Mouse (Mus musculus): Measurements from ENCODE around the gene Pglyrp2. TPM values are rescaled to one million over a fixed set of nuclear protein-coding genes. Genes with fewer than 3 reads are reported as not detected.
A peak's percentile ranks its signal among the peaks of the same experiment; 100 is the strongest.

Gene Pglyrp2
- polyA plus RNA-seq, 1 experiment = 202 TPM

- TF ChIP-seq POLR2A (IDR thresholded peaks at IDR 0.05; ENCODE audit: control insufficient read depth, extremely low read depth, insufficient read depth, low read length, poor library complexity) = no peak
- no peak for TF ChIP-seq CTCF (IDR thresholded peaks at IDR 0.05; ENCODE audit: borderline replicate concordance, control insufficient read depth, extremely low read depth, insufficient read depth, low read length, poor library complexity)
- peaks cover 2% of the 10 kb centered on the region; the same call in 1 of the 2 replicates for H3K4me1 ChIP-seq (replicated peaks; ENCODE audit: control insufficient read depth, insufficient read depth, low read length)
- DNase-seq = no peak
Observed at GRCm38 (mm10) chr17:32435151-32435550, 11.2 kb upstream of the Pglyrp2 start.

GRCm38 (mm10) chr17:32434324-32434723, 10.4 kb upstream of the Pglyrp2 start:
- H3K4me3 ChIP-seq (ENCODE audit: control insufficient read depth, insufficient read depth, low read length) = no peak overlapping the region
- DNase-seq = no peak
- H3K4me1 ChIP-seq (replicated peaks; ENCODE audit: control insufficient read depth, insufficient read depth, low read length) = peaks cover 2% of the 10 kb centered on the region; the same call in 1 of the 2 replicates
- no peaks in the 10 kb centered on the region for H3K36me3 ChIP-seq (ENCODE audit: control insufficient read depth, insufficient read depth, low read length)
- H3K27ac ChIP-seq (ENCODE audit: control insufficient read depth, insufficient read depth, low read length) = no peak overlapping the region
- TF ChIP-seq CTCF (IDR thresholded peaks at IDR 0.05; ENCODE audit: borderline replicate concordance, control insufficient read depth, extremely low read depth, insufficient read depth, low read length, poor library complexity) (no peak), POLR2A (IDR thresholded peaks at IDR 0.05; ENCODE audit: control insufficient read depth, extremely low read depth, insufficient read depth, low read length, poor library complexity) (no peak)
- H3K27me3 ChIP-seq (ENCODE audit: control insufficient read depth, insufficient read depth, low read length) = no peaks in the 10 kb centered on the region
- WGBS = 71% methylated on average over 4 of the region's 4 CpGs

More at GRCm38 (mm10) chr17:32435151-32435550, 11.2 kb upstream of the Pglyrp2 start:
- no peaks in the 10 kb centered on the region for H3K27me3 ChIP-seq (ENCODE audit: control insufficient read depth, insufficient read depth, low read length)
- no peaks in the 10 kb centered on the region for H3K36me3 ChIP-seq (ENCODE audit: control insufficient read depth, insufficient read depth, low read length)
- no peak overlapping the region for H3K4me3 ChIP-seq (ENCODE audit: control insufficient read depth, insufficient read depth, low read length)
- H3K27ac ChIP-seq (ENCODE audit: control insufficient read depth, insufficient read depth, low read length) = no peak overlapping the region
- 92% methylated on average over 5 of the region's 5 CpGs for WGBS

- peak; percentile 17 for DNase-seq
- Histone ChIP-seq H3K36me3 (ENCODE audit: control insufficient read depth, insufficient read depth, low read length) (no peaks in the 10 kb centered on the region), H3K27me3 (ENCODE audit: control insufficient read depth, insufficient read depth, low read length) (no peaks in the 10 kb centered on the region), H3K4me1 (replicated peaks; ENCODE audit: control insufficient read depth, insufficient read depth, low read length) (peaks cover 2% of the 10 kb centered on the region; the same call in 1 of the 2 replicates), H3K27ac (ENCODE audit: control insufficient read depth, insufficient read depth, low read length) (no peak overlapping the region), H3K4me3 (ENCODE audit: control insufficient read depth, insufficient read depth, low read length) (no peak overlapping the region)
- TF ChIP-seq POLR2A (IDR thresholded peaks at IDR 0.05; ENCODE audit: control insufficient read depth, extremely low read depth, insufficient read depth, low read length, poor library complexity) = no peak
- TF ChIP-seq CTCF (IDR thresholded peaks at IDR 0.05; ENCODE audit: borderline replicate concordance, control insufficient read depth, extremely low read depth, insufficient read depth, low read length, poor library complexity) = no peak
- WGBS = 52% methylated on average over 3 of the region's 3 CpGs
Observed at GRCm38 (mm10) chr17:32431972-32432371, 8.0 kb upstream of the Pglyrp2 start.

- no peak for DNase-seq
- TF ChIP-seq CTCF (IDR thresholded peaks at IDR 0.05; ENCODE audit: borderline replicate concordance, control insufficient read depth, extremely low read depth, insufficient read depth, low read length, poor library complexity) = no peak
- TF ChIP-seq POLR2A (IDR thresholded peaks at IDR 0.05; ENCODE audit: control insufficient read depth, extremely low read depth, insufficient read depth, low read length, poor library complexity) = no peak
- Histone ChIP-seq H3K4me3 (ENCODE audit: control insufficient read depth, insufficient read depth, low read length) (no peak overlapping the region), H3K27ac (ENCODE audit: control insufficient read depth, insufficient read depth, low read length) (no peak overlapping the region), H3K4me1 (replicated peaks; ENCODE audit: control insufficient read depth, insufficient read depth, low read length) (peaks cover 21% of the 10 kb centered on the region), H3K27me3 (ENCODE audit: control insufficient read depth, insufficient read depth, low read length) (no peaks in the 10 kb centered on the region), H3K36me3 (ENCODE audit: control insufficient read depth, insufficient read depth, low read length) (no peaks in the 10 kb centered on the region)
Observed at GRCm38 (mm10) chr17:32426610-32427009, 2.6 kb upstream of the Pglyrp2 start.

- H3K4me1 ChIP-seq (replicated peaks; ENCODE audit: control insufficient read depth, insufficient read depth, low read length) = peaks cover 18% of the 10 kb centered on the region
- H3K27me3 ChIP-seq (ENCODE audit: control insufficient read depth, insufficient read depth, low read length) = no peaks in the 10 kb centered on the region
- WGBS = 93% methylated on average over 8 of the region's 8 CpGs
- TF ChIP-seq POLR2A (IDR thresholded peaks at IDR 0.05; ENCODE audit: control insufficient read depth, extremely low read depth, insufficient read depth, low read length, poor library complexity) = no peak
- no peak for TF ChIP-seq CTCF (IDR thresholded peaks at IDR 0.05; ENCODE audit: borderline replicate concordance, control insufficient read depth, extremely low read depth, insufficient read depth, low read length, poor library complexity)
- H3K4me3 ChIP-seq (ENCODE audit: control insufficient read depth, insufficient read depth, low read length) = no peak overlapping the region
- H3K36me3 ChIP-seq (ENCODE audit: control insufficient read depth, insufficient read depth, low read length) = peaks cover 27% of the 10 kb centered on the region
- no peak overlapping the region for H3K27ac ChIP-seq (ENCODE audit: control insufficient read depth, insufficient read depth, low read length)
- DNase-seq = no peak
Observed at GRCm38 (mm10) chr17:32420781-32421180, 3.2 kb downstream of the Pglyrp2 start.

- no peak for DNase-seq
- peaks cover 14% of the 10 kb centered on the region for H3K4me1 ChIP-seq (replicated peaks; ENCODE audit: control insufficient read depth, insufficient read depth, low read length)
- H3K27ac ChIP-seq (ENCODE audit: control insufficient read depth, insufficient read depth, low read length) = no peak overlapping the region
Observed at GRCm38 (mm10) chr17:32419989-32420388, 4.0 kb downstream of the Pglyrp2 start.

GRCm38 (mm10) chr17:32416771-32417170, 7.2 kb downstream of the Pglyrp2 start:
- 98% methylated on average over 14 of the region's 14 CpGs for WGBS
- H3K27me3 ChIP-seq (ENCODE audit: control insufficient read depth, insufficient read depth, low read length) = no peaks in the 10 kb centered on the region
- H3K27ac ChIP-seq (ENCODE audit: control insufficient read depth, insufficient read depth, low read length) = no peak overlapping the region
- H3K4me1 ChIP-seq (replicated peaks; ENCODE audit: control insufficient read depth, insufficient read depth, low read length) = peaks cover 3% of the 10 kb centered on the region; the same call in 1 of the 2 replicates
- no peak for DNase-seq
- TF ChIP-seq CTCF (IDR thresholded peaks at IDR 0.05; ENCODE audit: borderline replicate concordance, control insufficient read depth, extremely low read depth, insufficient read depth, low read length, poor library complexity) (no peak), POLR2A (IDR thresholded peaks at IDR 0.05; ENCODE audit: control insufficient read depth, extremely low read depth, insufficient read depth, low read length, poor library complexity) (no peak)
- H3K4me3 ChIP-seq (ENCODE audit: control insufficient read depth, insufficient read depth, low read length) = no peak overlapping the region
- peaks cover 58% of the 10 kb centered on the region for H3K36me3 ChIP-seq (ENCODE audit: control insufficient read depth, insufficient read depth, low read length)

More at GRCm38 (mm10) chr17:32419989-32420388, 4.0 kb downstream of the Pglyrp2 start:
- Histone ChIP-seq H3K36me3 (ENCODE audit: control insufficient read depth, insufficient read depth, low read length) (peaks cover 35% of the 10 kb centered on the region), H3K4me3 (ENCODE audit: control insufficient read depth, insufficient read depth, low read length) (no peak overlapping the region), H3K27me3 (ENCODE audit: control insufficient read depth, insufficient read depth, low read length) (no peaks in the 10 kb centered on the region)
- TF ChIP-seq POLR2A (IDR thresholded peaks at IDR 0.05; ENCODE audit: control insufficient read depth, extremely low read depth, insufficient read depth, low read length, poor library complexity) = no peak
- TF ChIP-seq CTCF (IDR thresholded peaks at IDR 0.05; ENCODE audit: borderline replicate concordance, control insufficient read depth, extremely low read depth, insufficient read depth, low read length, poor library complexity) = no peak
- WGBS = 96% methylated on average over 2 of the region's 2 CpGs

All from thymus, adult 2 months (tissue).